Mouse (Mus musculus): ENCODE results near the gene Irx6.

The Irx6 gene

DNA sequence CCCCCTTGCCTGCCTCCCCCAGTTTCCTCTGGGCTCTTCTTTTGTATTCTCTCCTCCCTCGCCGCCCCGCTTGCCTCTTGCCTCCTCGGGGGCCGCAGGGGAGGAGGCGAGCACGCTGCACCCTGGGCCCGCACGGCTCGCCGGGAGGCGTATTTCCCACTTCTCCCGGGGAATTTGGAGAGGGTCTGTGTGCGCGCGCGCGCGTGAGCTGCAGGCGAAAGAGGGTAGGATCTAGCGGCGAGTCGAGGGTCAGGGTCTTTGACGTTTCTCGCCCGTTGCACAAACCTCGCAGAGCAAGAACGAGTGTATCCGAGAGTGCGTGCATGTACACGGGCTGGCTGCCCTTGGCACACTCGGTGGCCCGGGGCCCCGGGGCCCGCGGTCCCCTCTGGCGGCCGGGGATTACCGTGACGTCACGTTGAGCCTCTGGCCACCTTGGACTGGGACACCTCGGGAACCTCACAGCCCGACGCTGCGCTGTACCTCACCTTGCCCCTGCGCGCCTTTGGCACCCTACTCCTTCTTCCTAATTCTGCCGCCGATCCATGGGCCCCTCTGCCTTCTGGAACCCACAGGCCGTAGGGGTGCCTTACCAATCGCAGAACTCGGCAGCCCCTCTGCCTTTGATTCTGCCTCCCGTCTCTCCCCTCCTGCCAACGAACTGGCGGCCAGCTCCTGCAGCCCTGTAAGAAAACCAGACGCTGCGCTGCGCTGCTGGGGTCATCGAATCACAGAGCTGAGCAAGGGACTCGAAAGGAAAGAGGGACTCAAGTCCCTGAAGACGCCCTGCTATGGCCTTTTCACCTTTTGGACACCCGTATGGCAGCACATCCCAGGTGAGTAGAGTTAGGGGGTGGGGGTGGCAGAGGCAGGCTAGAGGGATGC, at the start of gene Irx6:
Irx6 (plus strand) TSS at position 45 of the 885 bp plus-strand sequence.
- DNase-seq = no peak

DNA sequence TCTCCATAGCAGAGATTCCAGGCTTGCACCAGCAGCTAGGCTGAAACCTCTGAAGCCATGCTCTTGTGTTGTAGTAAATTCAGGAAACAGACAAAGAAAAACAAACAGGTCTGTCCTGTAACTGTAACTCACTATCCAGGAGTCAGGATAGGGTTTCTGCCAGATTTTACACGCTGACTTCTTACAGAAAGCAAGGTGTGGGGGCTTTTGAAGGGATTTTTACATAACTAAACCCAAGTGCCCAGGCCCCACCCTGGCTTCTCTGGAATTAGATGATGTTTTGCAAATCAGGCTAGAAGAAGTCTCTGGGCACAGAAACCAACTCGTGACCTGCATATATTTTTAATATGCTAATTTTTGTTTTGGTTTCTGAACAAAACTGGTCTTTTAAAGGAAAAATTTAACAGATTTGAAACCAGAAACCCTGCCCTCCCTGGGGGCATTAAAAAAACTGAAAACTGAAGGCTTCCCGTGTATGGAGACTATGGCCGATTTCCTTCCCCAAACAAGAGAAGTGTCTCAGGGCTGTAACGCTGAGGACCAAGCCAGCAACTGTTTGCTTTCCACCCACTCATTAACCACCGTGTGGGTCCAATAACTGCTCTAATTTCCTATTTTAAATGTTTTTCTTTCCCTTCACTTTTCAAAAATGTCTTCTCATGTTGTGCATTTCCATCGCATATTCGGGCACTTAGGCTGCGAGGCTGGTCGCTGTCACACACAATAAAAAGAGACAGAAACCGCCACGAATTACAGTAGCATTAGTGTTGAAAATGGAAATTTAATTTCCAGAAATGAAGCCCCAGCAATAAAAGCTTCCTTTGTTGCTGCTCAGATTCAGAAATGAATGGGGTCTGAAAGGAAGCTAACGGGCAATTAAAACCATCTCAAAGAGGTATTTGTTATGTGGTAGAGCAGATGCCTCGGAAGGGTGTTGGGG, 45.1 kb upstream of the Irx6 start:
- DNase-seq = no peak

DNA sequence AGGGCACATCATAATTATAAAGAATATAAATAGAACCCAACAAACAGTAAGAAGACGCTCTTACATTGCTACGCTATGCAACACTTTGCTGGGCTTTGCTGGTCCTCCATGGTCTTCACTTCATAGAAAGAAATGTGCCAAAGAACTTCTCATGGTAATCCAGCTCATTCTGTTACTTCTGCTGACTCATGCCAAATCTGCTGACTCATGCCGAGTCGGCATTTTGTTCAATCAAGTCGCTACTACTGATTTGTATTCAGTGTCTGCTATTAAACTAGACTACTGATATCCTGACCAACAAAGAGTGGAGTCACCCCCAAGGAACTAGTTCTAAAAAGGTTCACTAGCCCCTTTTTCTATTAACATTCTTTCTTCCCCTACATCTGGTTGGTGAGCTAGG, 40.9 kb upstream of the Irx6 start:
- DNase-seq = no peak

DNA sequence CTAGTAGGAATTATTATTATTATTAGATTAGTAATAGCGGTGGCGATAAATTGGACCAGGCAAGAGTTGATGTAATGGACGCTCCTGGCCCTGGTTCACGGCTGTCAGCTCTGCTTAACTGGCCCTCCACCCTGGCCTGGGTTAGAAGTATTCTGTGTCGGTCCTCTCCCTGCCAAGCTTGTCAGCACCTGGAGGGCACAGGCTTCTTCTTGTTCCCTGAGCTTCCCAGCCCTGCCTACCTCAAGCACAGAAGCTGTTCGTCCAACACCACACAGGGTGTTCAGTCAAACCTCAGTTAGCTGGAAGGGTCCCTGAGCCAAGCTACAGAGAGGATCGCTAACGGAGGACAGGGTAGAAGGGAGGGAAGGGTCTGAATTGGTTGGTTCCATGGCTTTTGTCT, 33.3 kb upstream of the Irx6 start:
- no peak for DNase-seq

DNA sequence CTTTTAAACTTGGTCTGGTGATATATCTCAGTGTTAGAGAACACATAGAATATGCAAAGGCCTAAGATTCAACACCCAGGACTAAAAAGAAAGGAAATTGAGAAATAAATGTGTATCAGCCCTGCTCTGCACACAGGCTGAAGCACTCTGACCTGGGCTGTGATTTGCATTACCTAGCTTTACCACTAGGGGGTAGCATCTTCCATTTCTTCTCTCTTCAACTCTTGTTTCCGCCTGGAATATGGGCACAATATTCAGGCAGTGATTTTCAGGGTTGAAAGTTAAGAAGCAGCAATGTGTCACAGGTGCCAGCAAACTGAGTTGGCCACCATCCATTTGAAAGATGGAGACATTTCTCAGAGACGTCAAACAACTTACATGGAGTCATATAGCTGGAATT, 27.5 kb upstream of the Irx6 start:
- no peak for DNase-seq

DNA sequence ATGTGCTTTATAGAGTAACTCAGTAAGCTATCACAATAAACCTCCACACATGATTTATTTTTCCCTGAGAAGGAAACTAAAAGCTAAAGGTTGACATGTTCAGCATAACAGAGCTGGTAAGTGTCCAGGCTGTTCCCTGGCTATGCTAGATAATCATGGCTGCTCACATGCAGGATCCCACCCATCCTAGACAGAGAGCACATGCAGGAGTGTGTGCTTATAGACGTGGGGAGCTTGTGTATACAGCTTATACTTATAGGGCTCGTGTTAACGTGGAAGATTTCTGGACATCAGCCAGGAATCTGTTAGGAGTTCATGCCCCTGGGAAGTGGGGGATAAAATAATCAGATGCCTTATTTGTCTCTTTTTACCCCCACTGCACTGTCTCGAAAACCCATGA, 9.9 kb upstream of the Irx6 start:
- DNase-seq = no peak

DNA sequence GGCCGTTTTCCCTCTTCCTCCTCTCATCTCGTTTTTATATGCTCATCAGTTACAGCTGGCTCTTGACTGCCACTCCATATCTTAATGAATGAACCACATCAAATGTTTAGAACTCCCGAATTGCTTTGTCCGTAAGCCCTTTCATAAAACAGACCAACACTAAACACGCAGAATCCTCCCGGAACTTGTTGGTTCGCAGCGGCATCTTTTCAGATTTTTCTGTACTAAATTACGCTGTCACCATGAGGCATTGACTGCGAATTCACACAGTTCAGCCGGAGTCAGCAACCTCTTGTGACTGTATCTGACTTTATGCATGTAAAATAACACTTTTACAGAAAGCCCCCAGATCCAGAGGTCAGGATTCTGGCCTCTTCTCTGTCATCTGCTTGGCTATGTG, 3.9 kb upstream of the Irx6 start:
- DNase-seq = no peak

DNA sequence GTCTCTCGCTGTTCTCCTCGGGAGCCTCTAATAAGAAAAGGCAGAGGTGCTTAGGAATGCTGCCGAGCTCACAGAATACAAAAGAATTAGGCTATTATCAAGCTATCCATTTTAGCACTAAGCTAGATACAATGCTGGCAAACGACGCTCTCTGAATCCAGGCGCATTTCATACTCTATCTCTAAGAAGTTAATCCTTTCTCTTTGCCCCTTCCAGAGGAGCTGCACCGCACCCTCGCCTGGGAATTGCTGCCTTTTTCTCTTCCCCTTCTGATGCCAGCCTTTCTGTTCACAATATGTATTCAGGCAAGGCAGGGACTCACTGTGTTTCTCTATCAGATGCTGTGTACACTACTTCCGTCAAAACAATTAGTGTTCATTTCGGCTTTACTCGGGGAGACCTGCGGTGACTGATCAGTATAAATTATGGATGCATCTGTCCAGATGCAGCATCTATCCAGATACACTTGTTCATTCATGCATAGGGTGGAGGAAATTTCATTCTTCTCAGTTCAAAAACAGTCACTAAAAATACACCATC, 3.4 kb upstream of the Irx6 start:
- no peak for DNase-seq

DNA sequence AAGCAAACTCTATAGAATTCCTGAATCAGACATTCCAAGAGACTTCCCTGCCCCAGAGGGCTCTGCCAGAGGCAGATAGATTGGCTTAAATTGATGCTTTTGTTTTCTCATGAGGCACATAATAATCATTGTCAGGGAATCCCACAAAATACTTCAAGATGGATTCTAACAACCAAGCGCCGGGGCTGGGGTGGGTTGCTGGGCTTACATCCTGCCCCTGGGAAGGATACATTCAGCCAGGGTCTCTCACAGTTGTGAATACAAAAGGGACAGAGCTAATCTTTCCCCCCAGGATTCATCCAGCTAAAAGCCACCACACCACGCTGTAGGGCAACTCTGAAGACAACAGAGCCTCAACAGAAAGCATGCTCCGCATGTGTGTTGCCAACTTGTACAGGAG, 2.2 kb upstream of the Irx6 start:
- no peak for DNase-seq

DNA sequence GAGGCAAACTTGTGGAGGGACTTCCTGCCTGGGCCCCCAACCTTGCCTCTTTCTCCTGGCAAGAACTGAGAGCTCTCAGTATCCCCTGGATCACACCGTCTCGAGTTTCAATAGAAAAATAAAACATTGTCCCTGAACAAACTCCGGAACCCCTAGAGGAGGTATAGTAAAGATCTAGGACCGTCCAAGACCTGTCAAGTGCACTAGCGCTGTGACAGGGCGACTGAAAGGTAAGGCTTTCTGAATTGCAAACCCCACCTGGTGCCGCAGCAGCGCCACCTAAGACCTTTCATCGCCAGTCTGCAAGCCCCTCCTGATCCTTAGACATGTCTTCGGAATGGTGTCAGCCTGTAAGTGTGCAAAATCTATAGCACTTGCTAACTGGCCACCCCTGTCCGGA, 987 bp upstream of the Irx6 start:
- DNase-seq = no peak

DNA sequence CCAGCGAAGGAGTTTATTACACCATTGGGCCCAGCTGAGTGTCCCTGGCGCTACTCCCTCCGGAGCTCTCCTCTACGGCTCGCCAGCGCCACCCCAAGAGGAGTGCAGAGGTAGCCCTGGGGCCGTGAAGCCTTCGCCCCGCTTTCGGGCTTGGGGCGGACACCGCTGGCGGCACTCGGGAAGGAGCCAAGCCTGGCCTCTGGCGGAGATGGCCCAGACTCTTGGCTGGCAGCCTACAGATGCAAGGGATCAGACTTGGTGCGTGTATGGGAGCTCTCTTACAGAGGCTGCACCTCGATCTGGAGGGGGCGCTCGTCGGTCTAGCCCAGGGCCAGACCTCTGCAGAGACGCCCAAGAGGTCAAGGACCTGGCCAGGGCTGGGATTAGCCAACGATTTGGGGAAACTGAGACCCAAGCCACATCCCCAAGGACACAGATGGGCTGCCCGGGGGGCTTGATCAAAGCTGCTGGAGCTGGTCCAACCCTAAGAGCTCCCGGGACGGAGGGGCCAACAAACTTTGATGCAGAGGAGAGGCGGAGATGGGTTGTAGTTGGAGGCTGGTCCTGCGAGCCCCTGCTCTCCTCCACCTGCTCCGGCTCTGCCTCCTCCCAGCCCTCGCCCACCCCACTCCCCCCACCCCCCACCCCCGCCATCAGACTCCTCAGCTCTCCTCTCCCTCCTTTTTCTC, 389 bp upstream of the Irx6 start:
- DNase-seq = peak; percentile 6

DNA sequence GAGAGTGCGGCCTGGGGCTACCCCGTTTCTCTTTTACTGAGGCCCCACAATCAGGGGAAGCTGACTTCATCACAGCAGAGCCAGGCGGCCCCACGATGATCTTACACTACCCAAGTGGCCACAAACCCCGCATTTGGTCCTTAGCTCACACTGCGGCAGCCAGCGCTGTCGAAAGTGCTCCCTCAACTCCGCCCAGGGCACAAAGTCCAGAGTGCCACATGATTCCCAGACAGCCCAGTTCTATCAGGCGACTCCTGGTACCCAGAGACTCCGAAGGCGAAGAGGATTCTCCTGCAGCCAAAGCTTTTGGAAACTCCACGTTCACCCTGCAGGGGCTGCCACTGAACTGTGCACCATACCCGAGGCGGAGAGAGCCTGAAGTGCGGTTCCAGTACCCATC, 4.3 kb downstream of the Irx6 start:
- DNase-seq = no peak

DNA sequence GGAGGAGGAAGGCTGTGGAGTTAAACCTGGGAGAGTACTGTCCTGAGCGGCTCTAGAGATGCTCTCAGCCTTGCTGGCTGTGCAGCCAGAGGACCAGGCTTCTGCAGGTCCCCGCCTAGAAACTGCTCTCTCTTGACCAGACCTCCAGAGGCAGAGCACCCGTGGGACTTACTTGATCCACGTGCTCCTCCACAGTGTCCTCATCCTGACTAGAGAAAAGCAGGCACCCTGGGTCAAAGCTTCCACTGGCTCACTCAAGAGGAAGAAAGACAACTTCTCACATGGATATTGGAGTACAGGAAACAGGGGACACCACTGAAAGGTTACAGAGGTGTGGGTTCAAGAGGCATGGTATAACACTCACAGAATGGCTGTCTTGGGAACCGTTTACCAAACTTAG, 23.3 kb downstream of the Irx6 start:
- DNase-seq = no peak

DNA sequence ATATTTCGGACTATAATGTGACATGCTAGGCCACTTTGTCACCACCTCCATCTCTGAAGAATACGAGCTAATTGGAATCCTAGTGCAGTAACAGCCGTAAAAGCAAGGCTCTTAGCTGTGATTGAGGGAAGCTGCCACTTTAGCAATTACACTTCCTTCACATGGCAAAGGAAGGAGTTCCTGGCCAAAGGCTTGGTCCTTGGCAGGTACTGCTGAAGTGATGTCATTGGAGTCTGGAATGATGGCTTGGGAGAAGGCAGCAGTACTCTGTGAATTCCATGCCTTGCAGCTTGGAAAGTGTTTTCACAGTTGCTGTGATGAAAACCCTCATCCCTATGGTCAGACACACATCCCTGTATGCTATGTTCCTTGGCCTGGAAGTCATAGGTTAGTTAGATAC, 24.3 kb downstream of the Irx6 start:
- no peak for DNase-seq

DNA sequence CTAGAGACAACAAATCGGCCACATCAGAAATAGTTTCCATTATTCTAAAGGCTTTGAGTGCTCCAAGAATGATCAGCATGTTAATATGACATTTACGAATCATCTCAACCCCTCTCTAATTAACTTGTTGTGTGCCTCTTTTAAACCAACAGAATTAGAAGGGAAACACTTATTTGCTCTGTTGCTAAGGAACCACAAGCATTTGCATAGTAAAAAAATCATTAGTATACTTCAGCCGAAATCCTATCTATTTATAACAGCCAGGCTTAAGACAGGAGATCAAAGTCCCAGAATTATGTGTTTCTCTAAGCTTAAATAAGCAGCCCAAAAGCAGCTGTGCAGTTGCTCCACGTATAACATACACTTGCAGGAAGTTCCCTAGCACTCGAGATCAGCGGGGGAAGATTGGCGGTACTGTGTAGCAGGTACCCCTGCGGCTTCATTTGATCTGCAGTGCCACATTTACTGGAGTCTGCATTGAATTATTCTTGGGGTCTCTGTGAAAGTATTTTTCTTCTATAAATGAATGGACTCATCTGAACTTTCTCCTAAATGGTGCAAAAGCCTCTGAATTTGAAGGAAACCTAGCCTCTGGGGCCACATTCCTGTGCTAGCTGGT, 25.9 kb downstream of the Irx6 start:
- DNase-seq = no peak

DNA sequence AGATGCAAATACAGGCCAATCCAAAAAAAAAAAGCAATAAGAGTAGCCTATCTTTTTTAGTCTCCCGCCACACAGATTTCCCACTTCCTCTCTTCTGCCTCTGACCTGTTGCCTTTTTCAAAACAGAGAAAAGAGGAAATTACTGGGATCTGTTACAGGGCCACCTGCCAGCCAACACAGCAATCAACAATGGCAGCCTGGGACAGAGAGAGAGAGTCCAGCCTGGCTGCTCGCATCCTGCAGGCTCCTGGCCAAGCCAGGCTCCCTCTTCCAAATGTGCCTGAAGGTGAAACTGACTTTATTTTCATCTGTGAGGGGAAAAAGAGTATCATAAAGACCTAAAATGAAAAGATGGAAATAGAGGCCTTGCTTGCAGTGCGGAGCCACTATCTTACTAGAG, 29.3 kb downstream of the Irx6 start:
- DNase-seq = no peak

DNA sequence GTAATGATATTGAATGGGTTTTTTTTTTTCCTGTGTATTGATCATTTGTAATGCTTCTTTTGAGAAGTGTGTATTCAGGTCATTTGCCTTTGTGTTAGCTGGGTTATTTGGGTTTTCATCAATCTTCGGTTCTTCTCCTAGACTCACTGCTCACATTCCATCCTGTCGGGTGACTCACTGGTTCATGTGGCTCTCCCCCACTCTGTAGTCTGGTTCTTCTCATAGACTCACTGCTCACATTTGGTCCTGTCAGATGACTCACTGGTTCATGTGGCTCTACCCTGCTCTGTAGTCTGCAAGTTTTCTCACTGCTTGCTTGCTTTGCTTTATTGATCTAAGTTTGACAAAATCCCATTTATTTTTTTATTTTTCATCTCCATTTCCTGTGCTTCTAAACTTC, 32.2 kb downstream of the Irx6 start:
- no peak for DNase-seq

DNA sequence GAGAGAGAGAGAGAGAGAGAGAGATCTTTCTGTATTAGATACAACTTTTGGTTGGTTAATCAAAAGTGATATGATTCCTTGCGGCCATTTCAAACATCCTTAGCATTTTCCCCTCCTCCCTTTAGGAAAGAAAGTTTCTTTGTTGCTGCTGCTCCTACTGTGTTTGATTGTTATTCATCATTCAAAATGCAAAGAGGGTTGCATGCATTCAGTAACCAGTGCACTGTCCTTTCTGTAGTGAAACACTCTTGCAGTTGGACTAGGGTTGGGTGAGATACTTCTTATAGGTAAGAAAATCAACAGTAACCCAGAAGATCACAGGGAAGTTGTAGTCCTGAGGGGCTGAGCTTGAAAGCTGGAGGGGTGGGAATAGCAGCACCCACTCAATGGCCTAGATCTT, 39.2 kb downstream of the Irx6 start:
- no peak for DNase-seq

DNA sequence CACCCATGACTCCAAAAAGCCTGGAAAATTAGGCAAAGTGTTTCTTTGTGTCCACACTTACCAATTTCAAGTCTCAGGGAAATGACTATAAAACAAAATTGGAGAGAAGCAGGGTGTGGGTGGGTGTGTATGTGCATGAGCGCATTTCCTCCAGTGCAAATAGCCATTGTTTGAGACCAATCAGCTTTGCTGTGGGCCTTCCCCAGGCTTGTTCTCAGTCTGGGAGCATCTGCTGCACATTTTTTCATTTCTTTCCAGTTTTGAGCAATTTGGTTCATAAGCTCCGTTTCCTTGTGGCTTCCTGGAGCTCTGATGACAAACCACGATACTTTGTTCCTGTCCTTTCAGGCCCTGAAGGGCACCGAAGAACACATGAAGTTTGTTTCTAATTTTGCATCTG, 43.3 kb downstream of the Irx6 start:
- no peak for DNase-seq

DNA sequence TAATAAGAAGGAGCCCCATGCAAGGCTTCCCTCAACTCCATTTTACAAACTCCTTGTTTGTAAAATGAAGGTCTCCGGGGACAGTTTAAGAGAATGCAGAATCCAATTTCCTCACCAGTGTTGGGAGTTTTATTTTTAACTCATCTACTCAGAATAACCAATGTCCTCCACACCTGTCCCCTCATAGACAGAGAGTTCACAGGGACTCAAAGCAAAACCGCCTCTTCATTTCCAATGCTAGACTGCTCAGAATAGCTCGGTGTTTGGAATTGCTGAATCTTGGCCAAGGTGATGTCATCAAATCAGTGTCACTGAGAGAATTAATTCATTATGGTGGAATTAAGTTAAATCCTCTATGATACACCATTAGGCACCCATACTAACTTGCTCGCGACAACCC, 44.0 kb downstream of the Irx6 start:
- no peak for DNase-seq

DNA sequence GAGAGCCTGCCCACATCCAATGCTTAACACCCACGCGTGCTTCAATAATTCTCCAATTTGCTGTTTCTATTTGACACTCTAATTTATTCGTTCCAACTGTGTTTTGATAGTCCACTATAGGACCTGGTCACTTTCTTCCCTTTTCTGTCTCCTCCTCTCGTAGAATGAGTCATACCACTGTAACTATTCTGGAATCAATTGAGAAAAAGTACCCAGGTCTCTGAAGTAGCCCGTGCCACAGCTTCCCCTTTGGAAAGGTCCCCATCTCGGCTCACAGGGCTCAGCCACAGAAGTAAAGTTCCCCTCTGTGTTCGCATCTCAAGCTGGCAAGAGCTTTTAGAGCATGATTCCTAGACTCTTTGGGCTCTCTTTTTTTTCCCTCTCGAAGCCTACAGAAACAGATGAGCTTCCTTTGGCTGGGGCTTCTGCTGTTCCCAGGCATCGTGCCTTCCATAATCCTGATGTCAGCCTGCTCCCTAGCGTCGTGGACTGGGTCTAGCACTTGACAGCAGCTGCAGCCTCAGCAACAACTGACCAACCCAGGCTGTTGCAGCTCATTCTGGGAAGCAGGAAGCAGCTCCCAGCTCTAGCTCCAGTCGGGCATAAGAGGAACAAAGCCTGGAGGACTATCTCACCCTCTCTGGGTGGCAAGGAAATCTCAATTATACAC, 47.3 kb downstream of the Irx6 start:
- DNase-seq = peak; percentile 16

DNA sequence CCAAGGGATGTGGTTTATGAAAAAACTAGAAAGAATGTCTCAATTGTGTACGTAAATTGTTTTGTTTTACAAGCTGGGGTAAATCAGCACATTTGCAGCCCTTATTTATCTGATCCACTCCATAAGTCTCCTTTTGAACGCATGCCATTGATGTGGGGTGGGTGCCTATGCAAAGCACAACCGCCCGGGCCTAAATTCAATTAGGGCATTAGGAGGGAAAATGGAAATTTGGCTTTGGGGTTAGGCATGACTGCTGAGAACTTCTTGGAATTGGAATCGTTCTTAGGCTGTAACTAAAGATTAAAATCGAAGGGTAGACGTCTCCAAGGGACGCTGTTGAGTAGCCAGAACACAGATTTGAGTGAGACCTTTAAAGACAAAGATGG, 47.8 kb downstream of the Irx6 start:
- no peak for DNase-seq
